Mouse (Mus musculus) CH12.LX (cell line): ENCODE results near the gene Xpr1.

Experiments used
- CTCF ChIP-seq, 2 experiments: IDR thresholded peaks in 1 of 2; conservative IDR thresholded peaks in 1 of 2; 2 replicates each; pipeline ENCODE4 v1.5.1; 2011 to 2012; ENCODE audit warnings: low read depth in 2 of 2, low read length in 2 of 2, improper control_type of control experiment in 1 of 2, inconsistent platforms in 1 of 2, mild to moderate bottlenecking in 1 of 2, moderate library complexity in 1 of 2
- EP300 ChIP-seq: IDR thresholded peaks from 2 replicates; pipeline ENCODE4 v1.6.1; 2011; ENCODE audit warnings: low read length, improper control_type of control experiment

DNA sequence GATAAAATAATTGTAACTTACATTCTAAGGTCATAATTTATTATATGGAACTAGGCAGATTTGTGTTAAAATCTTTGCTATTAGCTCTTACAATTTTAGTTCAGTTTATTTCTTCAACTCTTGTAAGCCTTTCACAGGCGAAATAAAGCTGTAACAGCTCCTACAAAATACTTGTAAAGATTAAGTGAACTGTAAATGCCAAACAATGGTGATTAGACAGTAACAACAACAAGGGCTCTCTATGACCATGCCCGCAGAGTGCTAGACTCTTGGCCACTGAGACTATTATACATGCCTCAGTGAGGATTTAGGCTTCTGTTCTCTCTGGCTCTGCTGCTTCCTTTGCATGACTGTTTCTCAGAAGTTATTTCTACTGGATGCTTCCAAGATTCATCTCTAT, 77.6 kb downstream of the Xpr1 start:
- TF ChIP-seq EP300 (no peak), CTCF (conservative IDR thresholded peaks at IDR 0.05 in 1 of 2, IDR thresholded peaks at IDR 0.05 in 1 of 2; ENCODE audit: low read depth in 2 of 2, low read length in 2 of 2) (no peak)
